Mouse (Mus musculus): Measurements from ENCODE around the gene Tchhl1.

DNA sequence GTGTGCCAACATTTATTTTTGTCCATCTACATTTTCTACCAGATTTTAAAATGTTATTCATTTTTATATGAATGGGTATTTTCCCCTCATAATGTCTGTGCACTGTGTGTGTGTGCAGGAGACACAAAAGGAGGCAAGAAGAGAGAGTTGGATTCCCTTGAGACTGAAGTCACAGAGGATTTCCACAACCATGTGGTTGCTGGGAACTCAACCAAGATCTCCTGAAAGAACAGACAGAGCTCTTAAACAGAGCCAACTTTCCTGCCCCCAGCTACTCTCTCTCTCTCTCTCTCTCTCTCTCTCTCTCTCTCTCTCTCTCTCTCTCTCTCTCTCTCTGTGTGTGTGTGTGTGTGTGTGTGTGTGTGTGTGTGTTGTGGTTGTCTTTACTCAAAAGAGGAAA lies 30.6 kb downstream of the Tchhl1 start:
- TF ChIP-seq CTCF (IDR thresholded peaks at IDR 0.05; ENCODE audit: control insufficient read depth, insufficient read depth, low read length): no peak
- TF ChIP-seq POLR2A (IDR thresholded peaks at IDR 0.05; ENCODE audit: borderline replicate concordance, control insufficient read depth, low read depth, low read length): no peak
